Mouse (Mus musculus): ENCODE results near the gene Skint6. TPM values are rescaled to one million over a fixed set of nuclear protein-coding genes. Genes with fewer than 3 reads are reported as not detected.

The Skint6 gene
- total RNA-seq (2017) = not detected in 2 replicates

GRCm38 (mm10) chr4:113286873-113287272 lies at the start of gene Skint6:
Gene Skint6, minus strand, starts transcription at chr4:113286973.
- no peak for ATAC-seq (replicated peaks; ENCODE audit: low read depth, poor library complexity, severe bottlenecking)

GRCm38 (mm10) chr4:113320911-113321310 lies 34.1 kb upstream of the Skint6 start:
- ATAC-seq (replicated peaks; ENCODE audit: low read depth, poor library complexity, severe bottlenecking) = no peak

GRCm38 (mm10) chr4:113301773-113302473 lies 15.2 kb upstream of the Skint6 start:
- no peak for ATAC-seq (replicated peaks; ENCODE audit: low read depth, poor library complexity, severe bottlenecking)

GRCm38 (mm10) chr4:113263363-113264060 lies 23.3 kb downstream of the Skint6 start:
- no peak for ATAC-seq (replicated peaks; ENCODE audit: low read depth, poor library complexity, severe bottlenecking)

- ATAC-seq (replicated peaks; ENCODE audit: low read depth, poor library complexity, severe bottlenecking) = no peak
These were observed 41.0 kb downstream of the Skint6 start for GRCm38 (mm10) chr4:113245808-113246207.

- no peak for ATAC-seq (replicated peaks; ENCODE audit: low read depth, poor library complexity, severe bottlenecking)
These were observed 219.2 kb downstream of the Skint6 start for GRCm38 (mm10) chr4:113067621-113068020.

- peak; percentile 69 for ATAC-seq (replicated peaks; ENCODE audit: low read depth, poor library complexity, severe bottlenecking)
These were observed 307.6 kb downstream of the Skint6 start for GRCm38 (mm10) chr4:112979160-112979559.

- ATAC-seq (replicated peaks; ENCODE audit: low read depth, poor library complexity, severe bottlenecking) = no peak
These were observed 496.1 kb downstream of the Skint6 start for GRCm38 (mm10) chr4:112790646-112791045.

- ATAC-seq (replicated peaks; ENCODE audit: low read depth, poor library complexity, severe bottlenecking) = no peak
These were observed 512.0 kb downstream of the Skint6 start, which contains the start of gene Skint10 for GRCm38 (mm10) chr4:112774766-112775165. Gene Skint10, minus strand, starts transcription at chr4:112774866.
